ENCODE assay signal across 22 mouse cellular contexts in the genomic region with DNA sequence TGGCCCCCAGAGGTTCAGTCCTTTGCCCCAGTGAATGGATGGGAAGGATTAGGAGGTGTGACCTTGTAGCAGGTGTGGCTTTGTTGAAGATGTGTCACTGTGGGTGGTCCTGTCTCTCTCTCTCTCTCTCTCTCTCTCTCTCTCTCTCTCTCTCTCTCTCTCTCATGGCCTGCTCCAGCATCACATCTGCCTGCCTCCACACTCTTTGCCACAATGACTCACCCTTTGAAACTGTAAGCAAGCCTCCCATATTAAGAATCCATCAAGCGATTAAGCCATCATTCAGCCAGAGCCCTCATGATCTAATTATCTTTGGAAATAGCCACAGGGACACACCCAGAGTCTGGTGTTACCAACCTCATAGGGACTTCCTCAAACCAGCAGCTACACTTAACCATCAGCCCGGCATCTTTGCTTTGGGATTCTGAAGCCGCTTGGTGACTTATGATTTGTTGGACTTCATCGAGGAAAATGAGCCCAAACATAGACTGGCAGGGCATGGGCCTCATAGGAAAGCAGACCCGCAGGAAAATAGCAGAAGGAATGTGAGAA. TPM values are rescaled to one million over a fixed set of nuclear protein-coding genes. Genes with fewer than 3 reads are reported as not detected.
DNase-seq lines count a peak whose midpoint lies in the region; ATAC-seq and TF ChIP-seq lines count a peak whose summit lies in the region.
"Had no signal": no experiment of that assay in that cellular context is flagged by ENCODE, and none has a peak within 500 bp of the region (broad histone marks: within the 10 kb centered on the region; RNA-seq: fewer than 3 reads in every experiment).

No protein-coding gene starts in this region.

- no peak for TF ChIP-seq EP300 in lung, postnatal 0 days (IDR thresholded peaks at IDR 0.05)
- peak; percentile 68 to 80 for TF ChIP-seq EP300 in MEL (IDR thresholded peaks at IDR 0.05; ENCODE audit: low read depth in 1 of 2, low read length in 2 of 2)

- no peaks in the 10 kb centered on the region for H3K9me3 ChIP-seq in lung, postnatal 0 days (ENCODE audit: low read length)
- no peaks in the 10 kb centered on the region for H3K9me3 ChIP-seq in MEL (replicated peaks; ENCODE audit: insufficient read depth, low read length)
- H3K9me3 ChIP-seq: embryonic facial prominence, embryonic 13.5 days; forebrain, embryonic 15.5 days; lung, embryonic 15.5 days; midbrain, embryonic 13.5 days had no signal

- H3K4me2 ChIP-seq in lung, postnatal 0 days (replicated peaks; ENCODE audit: low read depth, low read length): no peak overlapping the region
- H3K4me2 ChIP-seq: embryonic facial prominence, embryonic 13.5 days; forebrain, embryonic 15.5 days; liver, embryonic 11.5 days; lung, embryonic 15.5 days; midbrain, embryonic 13.5 days had no signal

- TF ChIP-seq POLR2A in MEL (IDR thresholded peaks at IDR 0.05; ENCODE audit: control insufficient read depth in 1 of 2, insufficient read depth in 1 of 2, low read depth in 1 of 2, low read length in 2 of 2, poor library complexity in 1 of 2): no peak
- TF ChIP-seq POLR2A in bone marrow macrophage, adult 2 months (IDR thresholded peaks at IDR 0.05; ENCODE audit: borderline replicate concordance, low read depth, low read length): no peak

- H3K36me3 ChIP-seq in lung, postnatal 0 days (ENCODE audit: insufficient read depth, low read length): no peaks in the 10 kb centered on the region
- peaks cover 0 to 26% of the 10 kb centered on the region in 2 experiments; a peak in 2 of 4 replicates for H3K36me3 ChIP-seq in MEL (ENCODE audit: control insufficient read depth in 1 of 2, insufficient read depth in 2 of 2, low read length in 2 of 2)
- H3K36me3 ChIP-seq: embryonic facial prominence, embryonic 13.5 days; forebrain, embryonic 15.5 days; lung, embryonic 15.5 days; midbrain, embryonic 13.5 days had no signal

- ATAC-seq in lung, postnatal 0 days: no peak
- ATAC-seq in monocyte, adult 5-6 weeks (replicated peaks; ENCODE audit: insufficient number of reproducible peaks, low FRiP score, low TSS enrichment, poor library complexity, severe bottlenecking): peak; percentile 87
- ATAC-seq: forebrain, embryonic 15.5 days; hindbrain, postnatal 0 days; midbrain, embryonic 13.5 days had no signal

- TF ChIP-seq CTCF in lung, postnatal 0 days (IDR thresholded peaks at IDR 0.05): no peak
- TF ChIP-seq CTCF in MEL (IDR thresholded peaks at IDR 0.05 in 2 of 3, conservative IDR thresholded peaks at IDR 0.05 in 1 of 3; ENCODE audit: control insufficient read depth in 1 of 3, insufficient read depth in 1 of 3, low read depth in 2 of 3, low read length in 3 of 3, poor library complexity in 1 of 3, severe bottlenecking in 1 of 3): no peak
- TF ChIP-seq CTCF in bone marrow macrophage, adult 2 months (IDR thresholded peaks at IDR 0.05; ENCODE audit: low read depth, low read length): no peak

- DNase-seq in lung, postnatal 0 days (ENCODE audit: low spot score): peak; percentile 41
- DNase-seq in lung, postnatal 10 days: no peak
- peak; percentile 92 for DNase-seq in MEL (ENCODE audit: low read depth, low spot score)
- no peak for DNase-seq in right cerebral cortex, postnatal 10 days (ENCODE audit: low spot score in 2 of 2)
- DNase-seq in retina, embryonic 14.5 days (ENCODE audit: low spot score): no peak
- no peak for DNase-seq in spleen, adult 18-20 months
- DNase-seq: adrenal gland, postnatal 25 days; heart, postnatal 10 days; kidney, adult 18-20 months; kidney, postnatal 4 days; thymus, adult 18-20 months had no signal

- TF ChIP-seq RAD21 in MEL (IDR thresholded peaks at IDR 0.05; ENCODE audit: low read depth, low read length): no peak

- H3K27me3 ChIP-seq in lung, postnatal 0 days (replicated peaks; ENCODE audit: insufficient read depth, low read length): no peaks in the 10 kb centered on the region
- no peaks in the 10 kb centered on the region for H3K27me3 ChIP-seq in MEL (ENCODE audit: control insufficient read depth in 1 of 2, insufficient read depth in 2 of 2, low read length in 2 of 2)
- H3K27me3 ChIP-seq: embryonic facial prominence, embryonic 13.5 days; forebrain, embryonic 15.5 days; lung, embryonic 15.5 days had no signal

- H3K4me1 ChIP-seq in lung, postnatal 0 days (ENCODE audit: insufficient read depth, low read depth, low read length): no peaks in the 10 kb centered on the region
- peaks cover 17 to 31% of the 10 kb centered on the region in 2 experiments for H3K4me1 ChIP-seq in MEL (ENCODE audit: control insufficient read depth in 1 of 2, insufficient read depth in 2 of 2, low read length in 2 of 2)
- peaks cover 23% of the 10 kb centered on the region for H3K4me1 ChIP-seq in bone marrow macrophage, adult 2 months (ENCODE audit: control insufficient read depth, insufficient read depth, low read length)

- WGBS in lung, postnatal 0 days: 79% methylated on average over 5 of the region's 5 CpGs

- no peaks in the 10 kb centered on the region; the same call in 1 of the 2 replicates for H3K79me2 ChIP-seq in MEL (ENCODE audit: control insufficient read depth, insufficient read depth, low read length, poor library complexity)

- no peak overlapping the region for H3K9ac ChIP-seq in lung, postnatal 0 days (replicated peaks; ENCODE audit: low read depth)
- no peak overlapping the region; the same call in 1 of the 2 replicates for H3K9ac ChIP-seq in MEL (ENCODE audit: control insufficient read depth, low read depth, low read length, poor library complexity, severe bottlenecking)
- H3K9ac ChIP-seq: embryonic facial prominence, embryonic 13.5 days; forebrain, embryonic 15.5 days; lung, embryonic 15.5 days; midbrain, embryonic 13.5 days had no signal

- H3K27ac ChIP-seq in lung, postnatal 0 days (ENCODE audit: low read length): no peak overlapping the region
- H3K27ac ChIP-seq in MEL (ENCODE audit: control insufficient read depth, low read depth, low read length): peak overlapping the region; percentile 76
- H3K27ac ChIP-seq in bone marrow macrophage, adult 2 months (ENCODE audit: insufficient read depth, low read depth, low read length): peak overlapping the region; percentile 54
- H3K27ac ChIP-seq: embryonic facial prominence, embryonic 13.5 days; forebrain, embryonic 15.5 days; hindbrain, postnatal 0 days; lung, embryonic 15.5 days; midbrain, embryonic 13.5 days had no signal

- H3K4me3 ChIP-seq in lung, postnatal 0 days (ENCODE audit: low read depth, low read length): no peak overlapping the region
- no peak overlapping the region for H3K4me3 ChIP-seq in MEL (ENCODE audit: control insufficient read depth in 1 of 2, insufficient read depth in 1 of 2, low read depth in 2 of 2, low read length in 2 of 2)
- no peak overlapping the region for H3K4me3 ChIP-seq in bone marrow macrophage, adult 2 months (ENCODE audit: insufficient read depth, low read length)
- H3K4me3 ChIP-seq: embryonic facial prominence, embryonic 13.5 days; forebrain, embryonic 15.5 days; lung, embryonic 15.5 days; midbrain, embryonic 13.5 days had no signal

TF ChIP-seq in MEL, 35 proteins besides CTCF, POLR2A, EP300 and RAD21 (continues in another document):
- TF ChIP-seq MAX (IDR thresholded peaks at IDR 0.05; ENCODE audit: low read length) (no peak), SIN3A (IDR thresholded peaks at IDR 0.05; ENCODE audit: low read length) (peak; percentile 61; the same call in 1 of the 2 replicates), ELF1 (IDR thresholded peaks at IDR 0.05; ENCODE audit: low read depth, low read length) (0 out of 2 replicates have a peak, but pooled peaks have one; percentile 31), TBP (IDR thresholded peaks at IDR 0.05; ENCODE audit: low read depth, low read length) (peak; percentile 70), POLR2AphosphoS2 (IDR thresholded peaks at IDR 0.05; ENCODE audit: low read length) (no peak), MAZ (IDR thresholded peaks at IDR 0.05; ENCODE audit: low read depth, low read length) (no peak), NRF1 (IDR thresholded peaks at IDR 0.05; ENCODE audit: insufficient read depth, low read depth, low read length, poor library complexity, severe bottlenecking) (no peak), ETS1 (IDR thresholded peaks at IDR 0.05; ENCODE audit: low read depth, low read length) (peak; percentile 77), HCFC1 (IDR thresholded peaks at IDR 0.05; ENCODE audit: low read depth, low read length) (peak; percentile 61; the same call in 1 of the 2 replicates), POLR2AphosphoS5 (IDR thresholded peaks at IDR 0.05; ENCODE audit: borderline replicate concordance, low read depth, low read length) (no peak), ZMIZ1 (IDR thresholded peaks at IDR 0.05; ENCODE audit: low read depth, low read length) (no peak), MYC (IDR thresholded peaks at IDR 0.05; ENCODE audit: low read depth, low read length) (peak; percentile 73), UBTF (IDR thresholded peaks at IDR 0.05; ENCODE audit: borderline replicate concordance, insufficient read depth, low read depth, low read length) (no peak), GATA1 (IDR thresholded peaks at IDR 0.05; ENCODE audit: low read depth, low read length) (peak; percentile 55), BHLHE40 (IDR thresholded peaks at IDR 0.05; ENCODE audit: borderline replicate concordance, low read depth, low read length) (peak; percentile 28; the same call in 1 of the 2 replicates)

RNA-seq across cellular contexts. Expression of a gene that starts 7.4 kb away (rescaled TPM):
- polyA plus RNA-seq in lung, postnatal 0 days (2015; fragmentation: Nextera tagmentation; extraction: Ambion mirVana): 154 and 172 TPM in 2 replicates
- total RNA-seq in MEL (2012; rRNA removed): 227 and 232 TPM in 2 replicates
- polyA plus RNA-seq in MEL (2012; ENCODE audit: insufficient read depth in 1 of 2, insufficient read length in 2 of 2, low read depth in 1 of 2, low replicate concordance in 2 of 2, missing spikeins in 1 of 2): 100 to 1,000 TPM; 425 to 552 TPM
- polyA plus RNA-seq in bone marrow macrophage, adult 2 months (2012; ENCODE audit: insufficient read depth, insufficient read length, missing spikeins): 293 and 335 TPM in 2 replicates
- 1,029 to 1,291 TPM (median 1,161 TPM) in 3 replicates for total RNA-seq in monocyte, adult 5-6 weeks (2017)

RNA-seq across cellular contexts. Expression of a gene that starts 15.2 kb away (rescaled TPM):
- 0.40 and 0.53 TPM in 2 replicates for polyA plus RNA-seq in lung, postnatal 0 days (2015; fragmentation: Nextera tagmentation; extraction: Ambion mirVana)
- 0.23 and 0.42 TPM in 2 replicates for total RNA-seq in MEL (2012; rRNA removed)
- under 1 TPM in 1 of 2 experiments, not detected in 1; 0.31 TPM for polyA plus RNA-seq in MEL (2012; ENCODE audit: insufficient read depth in 1 of 2, insufficient read length in 2 of 2, low read depth in 1 of 2, low replicate concordance in 2 of 2, missing spikeins in 1 of 2)
- polyA plus RNA-seq in bone marrow macrophage, adult 2 months (2012; ENCODE audit: insufficient read depth, insufficient read length, missing spikeins): not detected in 2 replicates
- total RNA-seq in monocyte, adult 5-6 weeks (2017): not detected in 3 replicates
- total RNA-seq: adrenal gland, postnatal 25 days; gastrocnemius, adult 18-20 months; heart, postnatal 10 days; left cerebral cortex, postnatal 36 days had no signal
- polyA plus RNA-seq: liver, embryonic 11.5 days; neural tube, embryonic 11.5 days had no signal

RNA-seq across cellular contexts. Expression of a gene that starts 44.0 kb away (rescaled TPM):
- 168 and 186 TPM in 2 replicates for polyA plus RNA-seq in lung, postnatal 0 days (2015; fragmentation: Nextera tagmentation; extraction: Ambion mirVana)
- total RNA-seq in MEL (2012; rRNA removed): 785 and 867 TPM in 2 replicates
- polyA plus RNA-seq in MEL (2012; ENCODE audit: insufficient read depth in 1 of 2, insufficient read length in 2 of 2, low read depth in 1 of 2, low replicate concordance in 2 of 2, missing spikeins in 1 of 2): 100 to 1,000 TPM; 390 to 464 TPM
- 357 and 396 TPM in 2 replicates for polyA plus RNA-seq in bone marrow macrophage, adult 2 months (2012; ENCODE audit: insufficient read depth, insufficient read length, missing spikeins)
- total RNA-seq in monocyte, adult 5-6 weeks (2017): 473 to 555 TPM (median 517 TPM) in 3 replicates

Comparison
In these comparisons a context has a peak if more than half of its experiments do, and no peak if none do; other contexts are left out.
1. DNase-seq: peak in lung, postnatal 0 days (single experiment) and MEL (single experiment); none in lung, postnatal 10 days (single experiment), right cerebral cortex, postnatal 10 days (0 of 2), retina, embryonic 14.5 days (single experiment) and spleen, adult 18-20 months (0 of 2).